Mouse (Mus musculus): ENCODE data around the gene Mpped2.

Gene Mpped2

GRCm38 (mm10) chr2:106696372-106696771 is 3.3 kb downstream of the Mpped2 start:
- DNase-seq (ENCODE audit: low read depth, low spot score) = no peak

- DNase-seq (ENCODE audit: low read depth, low spot score) = no peak
These were observed 12.6 kb downstream of the Mpped2 start for GRCm38 (mm10) chr2:106705664-106706063.

GRCm38 (mm10) chr2:106707136-106707535 is 14.1 kb downstream of the Mpped2 start:
- no peak for DNase-seq (ENCODE audit: low read depth, low spot score)

GRCm38 (mm10) chr2:106710862-106711477 is 17.9 kb downstream of the Mpped2 start:
- no peak for DNase-seq (ENCODE audit: low read depth, low spot score)

- DNase-seq (ENCODE audit: low read depth, low spot score) = no peak
These were observed 18.4 kb downstream of the Mpped2 start for GRCm38 (mm10) chr2:106711506-106711905.

- no peak for DNase-seq (ENCODE audit: low read depth, low spot score)
These were observed 20.1 kb downstream of the Mpped2 start for GRCm38 (mm10) chr2:106713151-106713550.

- DNase-seq (ENCODE audit: low read depth, low spot score) = no peak
These were observed 22.8 kb downstream of the Mpped2 start for GRCm38 (mm10) chr2:106715674-106716364.

GRCm38 (mm10) chr2:106716365-106716717 is 23.3 kb downstream of the Mpped2 start:
- DNase-seq (ENCODE audit: low read depth, low spot score) = no peak

- DNase-seq (ENCODE audit: low read depth, low spot score) = no peak
These were observed 25.8 kb downstream of the Mpped2 start for GRCm38 (mm10) chr2:106718888-106719287.

- DNase-seq (ENCODE audit: low read depth, low spot score) = no peak
These were observed 26.4 kb downstream of the Mpped2 start for GRCm38 (mm10) chr2:106719434-106719833.

- DNase-seq (ENCODE audit: low read depth, low spot score) = no peak
These were observed 27.6 kb downstream of the Mpped2 start for GRCm38 (mm10) chr2:106720644-106721043.

GRCm38 (mm10) chr2:106722020-106722419 is 29.0 kb downstream of the Mpped2 start:
- DNase-seq (ENCODE audit: low read depth, low spot score) = no peak

- DNase-seq (ENCODE audit: low read depth, low spot score) = no peak
These were observed 37.0 kb downstream of the Mpped2 start for GRCm38 (mm10) chr2:106729951-106730564.

GRCm38 (mm10) chr2:106730608-106731007 is 37.5 kb downstream of the Mpped2 start:
- DNase-seq (ENCODE audit: low read depth, low spot score) = no peak

GRCm38 (mm10) chr2:106731478-106731877 is 38.4 kb downstream of the Mpped2 start:
- no peak for DNase-seq (ENCODE audit: low read depth, low spot score)

GRCm38 (mm10) chr2:106732171-106732570 is 39.1 kb downstream of the Mpped2 start:
- DNase-seq (ENCODE audit: low read depth, low spot score) = no peak

GRCm38 (mm10) chr2:106733396-106733795 is 40.3 kb downstream of the Mpped2 start:
- no peak for DNase-seq (ENCODE audit: low read depth, low spot score)

- no peak for DNase-seq (ENCODE audit: low read depth, low spot score)
These were observed 40.9 kb downstream of the Mpped2 start for GRCm38 (mm10) chr2:106734004-106734403.

GRCm38 (mm10) chr2:106735211-106735610 is 42.1 kb downstream of the Mpped2 start:
- DNase-seq (ENCODE audit: low read depth, low spot score) = no peak

GRCm38 (mm10) chr2:106735792-106736359 is 42.8 kb downstream of the Mpped2 start:
- DNase-seq (ENCODE audit: low read depth, low spot score) = no peak

GRCm38 (mm10) chr2:106738951-106739350 is 45.9 kb downstream of the Mpped2 start:
- DNase-seq (ENCODE audit: low read depth, low spot score) = no peak

GRCm38 (mm10) chr2:106744086-106744485 is 51.0 kb downstream of the Mpped2 start:
- DNase-seq (ENCODE audit: low read depth, low spot score) = no peak

GRCm38 (mm10) chr2:106744601-106745000 is 51.5 kb downstream of the Mpped2 start:
- DNase-seq (ENCODE audit: low read depth, low spot score) = peak; percentile 26

All from embryo, embryonic 11.5 days (tissue).